Mouse (Mus musculus) lung, embryonic 14.5 days (tissue): ENCODE data around the gene Ccdc6. TPM values are rescaled to one million over a fixed set of nuclear protein-coding genes. Genes with fewer than 3 reads are reported as not detected.

Experiments
- ATAC-seq: fragments of 200-750 bp; cut with Nextera tagmentation; 2 replicates; pipeline ENCODE4 v1.8.0; 2017; ENCODE audit warnings: mild to moderate bottlenecking, moderate TSS enrichment, moderate library complexity; ENCODE audit not compliant: insufficient read depth
- DNase-seq: peaks from one replicate; pipeline ENCODE4 v3.0.0-alpha.2; 2015
- H3K27ac ChIP-seq: fragments of 300-500 bp; sonication (generic); 2 replicates; pipeline ENCODE4 v1.5.1; 2014; ENCODE audit warnings: low read depth, mild to moderate bottlenecking, moderate library complexity
- H3K27me3 ChIP-seq: fragments of 300-500 bp; sonication (generic); 2 replicates; pipeline ENCODE4 v1.6.1; 2014; ENCODE audit warnings: low read length, control low read depth; ENCODE audit not compliant: insufficient read depth
- H3K36me3 ChIP-seq: fragments of 300-500 bp; sonication (generic); 2 replicates; pipeline ENCODE4 v1.6.1; 2014; ENCODE audit warnings: control low read depth; ENCODE audit not compliant: insufficient read depth
- H3K4me1 ChIP-seq: fragments of 300-500 bp; sonication (generic); 2 replicates; pipeline ENCODE4 v1.6.1; 2014; ENCODE audit warnings: antibody characterized with exemption, control low read depth; ENCODE audit not compliant: insufficient read depth
- H3K4me2 ChIP-seq: fragments of 300-500 bp; sonication (generic); 2 replicates; pipeline ENCODE4 v1.6.1; 2014; ENCODE audit warnings: mild to moderate bottlenecking
- H3K4me3 ChIP-seq: fragments of 300-500 bp; sonication (generic); 2 replicates; pipeline ENCODE4 v1.5.1; 2014; ENCODE audit warnings: low read depth, low read length
- H3K9ac ChIP-seq: fragments of 300-500 bp; sonication (generic); 2 replicates; pipeline ENCODE4 v1.6.1; 2014
- H3K9me3 ChIP-seq: fragments of 300-500 bp; sonication (generic); 2 replicates; pipeline ENCODE4 v1.6.1; 2016; ENCODE audit warnings: low read depth, low read length, control low read depth
- CTCF ChIP-seq: IDR thresholded peaks from 2 replicates; pipeline ENCODE4 v1.5.1; 2016; ENCODE audit warnings: antibody characterized with exemption, low read depth
- WGBS: fragments of 180-500 bp; shearing (Covaris S2); extraction: QIAGEN DNeasy Blood & Tissue Kit; methylation state at CpG from one replicate; pipeline ENCODE4 v1.1.7; 2014; 5-methylcytosine and 5-hydroxymethylcytosine counted together
- polyA plus RNA-seq: library from polyadenylated mRNA; unstranded; fragments of >200 nt; fragmentation: Nextera tagmentation; extraction: Ambion mirVana; gene quantifications from 2 replicates; pipeline ENCODE4 v1.2.1, GENCODE M21; 2014

Gene Ccdc6
- polyA plus RNA-seq, 1 experiment from 2014 or later, result 21.9 TPM

GRCm38 (mm10) chr10:70144004-70144557 is 47.2 kb downstream of the Ccdc6 start:
- WGBS, result 93% methylated on average over 10 of the region's 10 CpGs
- no peak for ATAC-seq

DNA sequence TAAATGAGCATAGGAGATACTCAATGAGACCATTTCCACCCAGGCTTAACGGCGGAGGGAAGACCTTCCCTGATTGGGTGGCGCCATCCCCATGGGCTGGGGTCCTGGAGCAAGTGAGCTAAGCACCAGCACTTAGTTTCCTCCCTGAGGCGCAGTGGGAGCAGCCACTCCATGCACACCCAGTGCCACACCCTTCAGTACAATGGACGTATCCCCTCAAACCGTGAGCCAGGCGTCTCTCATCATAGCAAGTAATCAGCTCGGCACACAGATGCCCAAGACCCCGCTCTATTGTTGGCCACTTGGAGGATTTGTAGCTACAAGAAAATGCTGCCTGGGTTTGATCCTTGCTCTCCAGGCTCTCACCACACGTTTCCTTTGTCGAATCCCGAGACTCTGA is 49.0 kb downstream of the Ccdc6 start:
- Histone ChIP-seq H3K4me1 (0 out of 2 replicates have a peak, but pooled peaks cover 5% of the 10 kb centered on the region), H3K36me3 (peaks cover 50% of the 10 kb centered on the region), H3K27me3 (no peaks in the 10 kb centered on the region), H3K9ac (no peak overlapping the region), H3K9me3 (no peaks in the 10 kb centered on the region), H3K4me3 (no peak overlapping the region), H3K4me2 (no peak overlapping the region), H3K27ac (no peak overlapping the region)
- DNase-seq (no peak), ATAC-seq (no peak)
- WGBS, result 97% methylated on average over 12 of the region's 12 CpGs
- TF ChIP-seq CTCF, result no peak

More at GRCm38 (mm10) chr10:70144004-70144557, 47.2 kb downstream of the Ccdc6 start:
- H3K4me1 ChIP-seq, result 0 out of 2 replicates have a peak, but pooled peaks cover 5% of the 10 kb centered on the region
- no peaks in the 10 kb centered on the region for H3K9me3 ChIP-seq
- no peak overlapping the region for H3K9ac ChIP-seq
- TF ChIP-seq CTCF, result no peak
- no peaks in the 10 kb centered on the region for H3K27me3 ChIP-seq
- no peak overlapping the region for H3K4me2 ChIP-seq
- no peak for DNase-seq
- H3K4me3 ChIP-seq, result no peak overlapping the region
- no peak overlapping the region for H3K27ac ChIP-seq
- peaks cover 50% of the 10 kb centered on the region for H3K36me3 ChIP-seq

GRCm38 (mm10) chr10:70149093-70149492 is 52.2 kb downstream of the Ccdc6 start:
- Histone ChIP-seq H3K27me3 (no peaks in the 10 kb centered on the region), H3K4me3 (no peak overlapping the region), H3K9me3 (no peaks in the 10 kb centered on the region), H3K36me3 (peaks cover 44% of the 10 kb centered on the region), H3K4me2 (no peak overlapping the region), H3K9ac (no peak overlapping the region), H3K27ac (no peak overlapping the region), H3K4me1 (peaks cover 9% of the 10 kb centered on the region; the same call in 1 of the 2 replicates)
- TF ChIP-seq CTCF, result no peak
- peak; percentile 40; the same call in 1 of the 2 replicates for ATAC-seq
- DNase-seq, result peak; percentile 83
- 14% methylated on average over 7 of the region's 7 CpGs for WGBS

DNA sequence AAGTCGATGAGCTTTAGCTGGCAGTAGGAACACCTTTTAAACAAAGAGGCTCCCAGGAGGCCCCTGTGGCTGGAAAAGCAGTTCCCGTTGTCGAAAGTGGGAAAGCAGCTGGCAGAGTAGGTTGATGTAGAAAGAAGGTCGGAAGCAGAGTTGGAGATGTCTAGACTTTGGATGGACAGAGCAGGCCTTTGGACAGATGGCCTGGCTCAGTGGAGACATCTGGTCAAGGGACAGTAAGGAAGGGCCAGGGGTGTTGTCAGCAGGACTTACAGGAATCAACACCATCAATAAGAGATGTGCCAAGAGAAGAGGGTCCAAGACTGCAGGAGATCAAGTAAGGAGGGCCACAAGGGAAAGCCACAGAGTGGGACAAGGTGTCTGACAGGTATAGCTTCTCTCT is 53.4 kb downstream of the Ccdc6 start:
- Histone ChIP-seq H3K4me3 (no peak overlapping the region), H3K27me3 (no peaks in the 10 kb centered on the region), H3K9me3 (no peaks in the 10 kb centered on the region), H3K4me1 (peaks cover 9% of the 10 kb centered on the region; the same call in 1 of the 2 replicates), H3K36me3 (peaks cover 47% of the 10 kb centered on the region), H3K27ac (no peak overlapping the region), H3K4me2 (no peak overlapping the region), H3K9ac (no peak overlapping the region)
- 56% methylated on average over 4 of the region's 4 CpGs for WGBS
- TF ChIP-seq CTCF, result no peak
- DNase-seq (no peak), ATAC-seq (no peak)

- Histone ChIP-seq H3K4me1 (peaks cover 9% of the 10 kb centered on the region; the same call in 1 of the 2 replicates), H3K9ac (no peak overlapping the region), H3K27me3 (no peaks in the 10 kb centered on the region), H3K4me3 (no peak overlapping the region), H3K9me3 (no peaks in the 10 kb centered on the region), H3K36me3 (peaks cover 47% of the 10 kb centered on the region), H3K4me2 (no peak overlapping the region), H3K27ac (no peak overlapping the region)
- no peak for ATAC-seq
- TF ChIP-seq CTCF, result no peak
- 80% methylated on average over 10 of the region's 10 CpGs for WGBS
- no peak for DNase-seq
Measured at GRCm38 (mm10) chr10:70151171-70151570, 54.2 kb downstream of the Ccdc6 start.

DNA sequence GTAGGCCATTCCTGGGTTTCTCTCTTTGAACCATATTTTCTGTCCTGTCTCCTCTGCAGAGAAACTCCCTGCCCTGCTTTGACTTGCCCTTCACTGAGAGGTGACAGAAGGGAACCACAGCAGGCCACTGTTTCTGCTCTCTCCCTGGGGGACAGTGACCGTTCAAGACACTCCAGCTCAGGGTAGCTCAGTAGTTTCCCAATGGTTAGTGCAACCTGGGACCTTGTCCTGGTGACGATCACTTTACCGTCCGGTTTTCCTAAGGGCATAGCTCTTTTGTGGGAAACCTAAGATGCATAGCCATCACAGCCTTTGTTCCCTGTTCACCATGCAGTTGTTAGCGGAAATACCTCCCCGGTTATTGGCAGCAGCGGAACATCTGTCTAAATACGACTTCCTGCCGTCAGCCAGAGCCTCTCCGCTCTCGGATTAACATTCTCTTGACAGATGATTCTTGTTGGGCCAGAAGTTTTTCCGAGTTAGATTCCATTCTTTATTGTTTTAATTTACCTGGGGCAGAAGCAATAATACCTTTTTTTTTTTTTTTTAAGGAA is 55.3 kb downstream of the Ccdc6 start:
- WGBS, result 39% methylated on average over 12 of the region's 12 CpGs
- peak overlapping the region; percentile 34; the same call in 1 of the 2 replicates for H3K27ac ChIP-seq
- DNase-seq (peak; percentile 75), ATAC-seq (0 out of 2 replicates have a peak, but pooled peaks have one; percentile 37)
- H3K27me3 ChIP-seq, result no peaks in the 10 kb centered on the region
- H3K4me3 ChIP-seq, result no peak overlapping the region
- no peaks in the 10 kb centered on the region; the same call in 1 of the 2 replicates for H3K9me3 ChIP-seq
- TF ChIP-seq CTCF, result no peak
- H3K4me2 ChIP-seq, result no peak overlapping the region
- peaks cover 9% of the 10 kb centered on the region; the same call in 1 of the 2 replicates for H3K4me1 ChIP-seq
- no peak overlapping the region for H3K9ac ChIP-seq
- H3K36me3 ChIP-seq, result peaks cover 49% of the 10 kb centered on the region

DNA sequence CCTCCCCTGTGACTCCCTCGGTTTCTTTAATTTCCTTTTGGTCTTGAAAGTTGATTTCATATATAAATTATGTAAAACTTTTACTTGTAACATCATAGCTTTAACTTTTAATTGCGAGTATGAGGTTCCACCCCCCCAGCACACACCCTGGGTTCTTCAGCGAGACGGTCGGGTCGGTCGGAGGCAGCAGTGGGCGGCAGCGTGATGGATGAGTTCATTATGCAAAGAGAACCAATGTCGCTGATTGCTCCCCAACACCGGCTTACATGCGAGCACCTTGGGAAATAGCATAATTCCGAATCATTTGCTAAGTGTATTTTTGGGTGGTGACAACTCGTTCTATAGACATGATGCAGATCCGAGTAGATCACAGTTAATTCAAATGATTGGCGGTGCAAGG is 56.9 kb downstream of the Ccdc6 start:
- 83% methylated on average over 16 of the region's 16 CpGs for WGBS
- peaks cover 45% of the 10 kb centered on the region for H3K36me3 ChIP-seq
- no peak for ATAC-seq

More for the DNA sequence above, 56.9 kb downstream of the Ccdc6 start:
- no peak for DNase-seq
- Histone ChIP-seq H3K27me3 (no peaks in the 10 kb centered on the region), H3K4me2 (no peak overlapping the region), H3K4me1 (peaks cover 7% of the 10 kb centered on the region; the same call in 1 of the 2 replicates), H3K4me3 (no peak overlapping the region), H3K9ac (no peak overlapping the region), H3K27ac (no peak overlapping the region), H3K9me3 (no peaks in the 10 kb centered on the region; the same call in 1 of the 2 replicates)
- TF ChIP-seq CTCF, result no peak
